Mouse (Mus musculus) heart, adult 2 months (tissue): ENCODE results near the gene Zfp445. TPM values are rescaled to one million over a fixed set of nuclear protein-coding genes. Genes with fewer than 3 reads are reported as not detected.
A peak's percentile ranks its signal among the peaks of the same experiment; 100 is the strongest.

Source experiments
- DNase-seq, 2 experiments: peaks; one replicate each; pipeline ENCODE4 v3.0.0; 2021
- H3K27ac ChIP-seq: fragments of 200-600 bp; 2 replicates; pipeline ENCODE4 v1.8.1; 2022
- H3K27me3 ChIP-seq: fragments of 200-500 bp; 2 replicates; pipeline ENCODE4 v1.6.1; 2012; ENCODE audit warnings: mild to moderate bottlenecking, low read length, inconsistent platforms, mixed read lengths; ENCODE audit not compliant: control insufficient read depth, insufficient read depth
- H3K36me3 ChIP-seq: fragments of 200-500 bp; 2 replicates; pipeline ENCODE4 v1.6.1; 2012; ENCODE audit warnings: low read length, inconsistent platforms; ENCODE audit not compliant: control insufficient read depth, insufficient read depth
- H3K4me1 ChIP-seq: fragments of 200-500 bp; 2 replicates; pipeline ENCODE4 v1.6.1; 2011; ENCODE audit warnings: low read length; ENCODE audit not compliant: control insufficient read depth, insufficient read depth
- H3K4me3 ChIP-seq: fragments of 200-600 bp; 2 replicates; pipeline ENCODE4 v1.8.1; 2022
- H3K79me2 ChIP-seq: fragments of 200-500 bp; replicated peaks from 2 replicates; pipeline ENCODE4 v1.6.1; 2012; ENCODE audit warnings: mild to moderate bottlenecking, inconsistent platforms, low read length, moderate library complexity, mixed read lengths; ENCODE audit not compliant: control insufficient read depth, insufficient read depth
- H3K9ac ChIP-seq: fragments of 200-500 bp; 2 replicates; pipeline ENCODE4 v1.6.1; 2012; ENCODE audit warnings: low read depth, mild to moderate bottlenecking, control low read depth, inconsistent platforms, low read length, mixed read lengths
- CTCF ChIP-seq: fragments of 200-600 bp; IDR thresholded peaks from 2 replicates; pipeline ENCODE4 v1.8.1; 2022; ENCODE audit warnings: antibody characterized with exemption, mild to moderate bottlenecking, moderate library complexity
- EP300 ChIP-seq: fragments of 200-500 bp; IDR thresholded peaks from 2 replicates; pipeline ENCODE4 v1.6.1; 2011; ENCODE audit warnings: low read depth, low read length, control low read depth; ENCODE audit not compliant: insufficient read depth
- POLR2A ChIP-seq: fragments of 200-500 bp; IDR thresholded peaks from 2 replicates; pipeline ENCODE4 v1.6.1; 2011; ENCODE audit warnings: mild to moderate bottlenecking, low read depth, low read length, control low read depth; ENCODE audit not compliant: insufficient read depth
- WGBS: fragments of 180-500 bp; shearing (Covaris S2); methylation state at CpG from one replicate; pipeline ENCODE4 v1.1.7; 2018; 5-methylcytosine and 5-hydroxymethylcytosine counted together
- intact Hi-C: fragments of 180-260 bp; cut with DNase I; formaldehyde crosslinking; loops from one replicate; pipeline ENCODE4 v1.15.1; 2025
- polyA plus RNA-seq: library from polyadenylated mRNA; depleted of rRNA; stranded (reverse); fragments of >200 nt; gene quantifications from 2 replicates; pipeline ENCODE4 v1.2.3, GENCODE M21; 2012; rRNA removed
- total RNA-seq, 2 experiments: library from RNA; stranded (reverse); gene quantifications; 2 replicates each; pipeline ENCODE4 v1.2.3; 2021

The Zfp445 gene
- total and polyA plus RNA-seq, 3 experiments, result 31.1 to 100 (median 64.6) TPM

DNA sequence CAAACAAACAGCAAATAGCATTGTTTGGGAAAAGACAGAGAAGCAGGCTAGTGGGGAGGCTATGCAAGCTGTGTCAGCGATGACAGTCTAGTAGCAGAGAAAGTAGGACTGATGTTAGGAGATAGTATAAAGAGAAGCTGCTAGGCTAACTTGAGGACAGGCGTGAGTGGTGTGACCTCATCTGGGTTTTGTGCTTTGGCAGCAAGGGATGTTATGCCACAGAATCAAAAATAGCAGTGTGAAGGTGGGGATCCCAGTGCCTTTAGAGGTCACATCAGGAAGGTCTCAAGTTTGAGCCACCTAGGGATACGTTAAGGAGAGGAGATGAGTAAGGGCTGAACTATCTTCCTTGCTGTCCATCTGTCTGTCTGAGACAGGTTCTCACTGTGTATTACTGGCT, 55.6 kb downstream of the Zfp445 start:
- Histone ChIP-seq H3K27me3 (no peaks in the 10 kb centered on the region), H3K79me2 (no peaks in the 10 kb centered on the region), H3K4me1 (peaks cover 4% of the 10 kb centered on the region), H3K4me3 (no peak overlapping the region), H3K36me3 (peaks cover 30% of the 10 kb centered on the region), H3K9ac (no peak overlapping the region), H3K27ac (peak overlapping the region; percentile 67)
- 42% methylated on average over 3 of the region's 3 CpGs for WGBS
- peak; percentile 88 for TF ChIP-seq EP300
- no peak for TF ChIP-seq CTCF
- DNase-seq, result peak in 1 of 2 experiments; percentile 59
- intact Hi-C loops, result no loop called here

DNA sequence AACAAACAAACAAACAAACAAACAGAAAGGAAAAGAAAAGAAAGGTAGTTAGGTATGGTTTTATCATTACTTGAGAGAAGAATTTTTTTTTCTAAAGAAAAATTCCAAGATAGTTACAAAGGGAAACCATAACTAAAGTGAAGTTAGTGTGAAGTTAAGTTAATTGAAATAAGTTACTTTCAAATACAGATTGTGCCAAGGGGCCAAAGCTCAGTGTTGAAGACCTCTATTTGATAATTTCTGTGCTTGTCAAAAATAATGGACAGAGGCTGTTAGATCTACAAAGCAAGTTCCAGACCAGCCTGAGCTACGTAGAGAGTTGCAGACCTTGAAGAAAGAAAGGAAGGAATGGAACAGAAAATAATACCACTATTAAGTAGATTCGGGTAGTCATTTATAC, 58.6 kb downstream of the Zfp445 start:
- intact Hi-C loops, result loop anchor here (5.0 kb wide), 1 partner anchor 45 kb away; no protein-coding TSS in a partner anchor
- TF ChIP-seq POLR2A, result no peak
- no peak for TF ChIP-seq EP300
- no peak for TF ChIP-seq CTCF
- no peaks in the 10 kb centered on the region for H3K27me3 ChIP-seq
- peaks cover 26% of the 10 kb centered on the region for H3K36me3 ChIP-seq
- no peak overlapping the region for H3K4me3 ChIP-seq
- H3K9ac ChIP-seq, result no peak overlapping the region
- no peak overlapping the region for H3K27ac ChIP-seq
- no peak for DNase-seq
- H3K4me1 ChIP-seq, result peaks cover 6% of the 10 kb centered on the region
- 91% methylated on average over 2 of the region's 2 CpGs for WGBS
- H3K79me2 ChIP-seq, result no peaks in the 10 kb centered on the region

DNA sequence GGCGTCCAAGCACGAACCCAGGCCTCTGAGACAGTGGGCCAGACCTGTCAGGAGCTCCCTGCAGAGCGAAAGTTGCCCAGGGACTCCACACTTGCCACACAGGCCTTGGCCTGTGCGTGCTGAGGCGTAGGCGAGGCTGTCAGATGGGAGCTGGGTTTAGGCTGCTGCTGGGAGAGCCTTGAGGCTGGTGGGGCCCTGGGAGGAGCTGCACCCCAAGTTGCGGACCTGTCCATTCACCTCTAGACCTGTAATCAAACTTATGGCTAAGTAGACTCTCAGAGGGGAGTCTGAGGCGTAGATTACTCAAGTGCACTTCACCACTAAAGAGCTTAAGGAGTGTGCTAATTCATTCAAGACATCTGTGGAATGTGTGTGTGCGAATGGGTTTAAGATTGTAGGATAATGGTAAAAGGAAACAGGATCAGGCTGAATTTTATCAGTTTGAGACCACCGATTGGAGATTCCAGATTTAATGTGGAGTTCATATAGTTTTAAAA, 59.9 kb downstream of the Zfp445 start:
- no peaks in the 10 kb centered on the region for H3K27me3 ChIP-seq
- no peak for TF ChIP-seq EP300
- TF ChIP-seq POLR2A, result peak; percentile 30
- WGBS, result 9% methylated on average over 10 of the region's 10 CpGs
- peak overlapping the region; percentile 95 for H3K27ac ChIP-seq
- intact Hi-C loops, result loop anchor here (1.0 to 5.0 kb wide), 2 partner anchors 46 to 215 kb away; partner anchors contain the start of gene Tmem42
- H3K36me3 ChIP-seq, result peaks cover 26% of the 10 kb centered on the region
- H3K4me1 ChIP-seq, result peaks cover 6% of the 10 kb centered on the region
- no peaks in the 10 kb centered on the region for H3K79me2 ChIP-seq
- H3K4me3 ChIP-seq, result peak overlapping the region; percentile 82
- no peak for DNase-seq
- peak overlapping the region; percentile 82 for H3K9ac ChIP-seq

DNA sequence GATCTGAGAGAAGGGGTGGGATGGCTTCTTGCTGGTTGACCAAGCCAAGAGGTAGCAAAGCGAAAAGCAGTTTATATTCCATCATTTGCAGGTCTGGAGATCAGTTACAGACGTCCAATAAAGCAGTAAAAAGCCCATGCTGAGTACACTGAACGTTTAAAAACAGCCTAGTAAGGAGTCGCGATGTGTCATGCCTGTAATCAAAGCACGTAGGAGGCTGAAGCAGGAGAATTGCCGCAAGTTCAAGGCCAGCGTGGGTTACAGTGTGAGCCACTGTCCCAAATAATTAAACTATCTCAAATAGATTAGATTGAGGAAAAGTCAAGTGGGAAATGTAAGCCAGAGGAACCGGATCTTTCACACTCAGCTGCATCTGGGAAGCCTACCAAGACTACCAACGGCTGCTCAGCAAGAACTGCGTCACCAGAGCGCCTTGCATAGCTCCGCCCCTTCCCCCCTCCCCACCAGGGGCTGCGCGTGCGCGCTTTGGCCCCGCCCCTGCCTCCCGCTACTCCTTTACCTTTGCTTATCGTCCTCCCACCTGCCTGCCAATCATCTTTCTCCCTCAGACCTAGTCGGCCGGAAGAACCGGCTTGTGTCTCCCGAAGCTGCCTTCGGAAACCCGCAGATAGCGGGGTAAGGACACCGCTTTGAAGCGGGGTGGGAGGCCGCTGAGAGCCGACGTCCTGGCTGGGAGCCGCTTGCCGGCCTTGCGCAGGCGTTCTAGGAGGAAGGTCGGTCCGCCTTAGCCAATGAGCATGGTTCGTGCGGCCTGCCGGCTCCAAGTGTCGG, 60.6 kb downstream of the Zfp445 start, which contains the start of gene Tcaim:
TSS of gene Tcaim (plus strand) at position 487 of the 792 bp plus-strand sequence.
- Histone ChIP-seq H3K4me3 (peak within 1 kb of the TSS; percentile 82), H3K4me1 (peaks cover 6% of the 10 kb centered on the region), H3K9ac (peak within 1 kb of the TSS; percentile 82), H3K27me3 (no peaks in the 10 kb centered on the region), H3K36me3 (peaks cover 21% of the 10 kb centered on the region), H3K79me2 (no peaks in the 10 kb centered on the region), H3K27ac (peak within 1 kb of the TSS; percentile 95)
- peak; percentile 92 to 94 for DNase-seq
- TF ChIP-seq CTCF (no peak), POLR2A (peak; percentile 82), EP300 (peak; percentile 36; the same call in 1 of the 2 replicates)
- intact Hi-C loops, result loop anchor here (1.0 to 5.0 kb wide), 2 partner anchors 47 to 216 kb away; partner anchors contain the start of gene Tmem42
- WGBS, result 3% methylated on average over 42 of the region's 42 CpGs

Other genes with a start within 250 kb of the Zfp445 start
- gene Topaz1, start 118.7 kb downstream of the Zfp445 start, total RNA-seq, result not detected
- not detected in 2 replicates for gene Topaz1, start 118.7 kb downstream of the Zfp445 start, polyA plus RNA-seq
- gene Tcaim, start 60.5 kb downstream of the Zfp445 start, total RNA-seq, result 10 to 100 TPM; 46.9 to 56.5 TPM
- gene Tcaim, start 60.5 kb downstream of the Zfp445 start, polyA plus RNA-seq, result 20.4 and 33.4 TPM in 2 replicates
- gene Gm35549, start 22.0 kb downstream of the Zfp445 start, total RNA-seq, result not detected
- gene Gm35549, start 22.0 kb downstream of the Zfp445 start, polyA plus RNA-seq, result not detected in 2 replicates
- gene Zkscan7, start 19.7 kb upstream of the Zfp445 start, total RNA-seq, result 1 to 10 TPM; 4.7 to 5.9 TPM
- 2.6 and 4.1 TPM in 2 replicates for gene Zkscan7, start 19.7 kb upstream of the Zfp445 start, polyA plus RNA-seq
- gene Zfp105, start 57.1 kb upstream of the Zfp445 start, total RNA-seq, result 1 to 10 TPM; 1.7 to 2.1 TPM
- gene Zfp105, start 57.1 kb upstream of the Zfp445 start, polyA plus RNA-seq, result 0.86 and 0.91 TPM in 2 replicates
- 10 to 100 TPM; 16.1 to 18.9 TPM for gene 1110059G10Rik, start 85.0 kb upstream of the Zfp445 start, total RNA-seq
- gene 1110059G10Rik, start 85.0 kb upstream of the Zfp445 start, polyA plus RNA-seq, result 3.0 and 5.3 TPM in 2 replicates
- under 1 TPM; 0.13 to 0.34 TPM for gene Kif15, start 85.0 kb upstream of the Zfp445 start, total RNA-seq
- gene Kif15, start 85.0 kb upstream of the Zfp445 start, polyA plus RNA-seq, result 0.21 and 1.3 TPM in 2 replicates
- 10 to 100 TPM; 12.2 to 12.9 TPM for gene Tmem42, start 155.3 kb upstream of the Zfp445 start, total RNA-seq
- 15.3 and 22.5 TPM in 2 replicates for gene Tmem42, start 155.3 kb upstream of the Zfp445 start, polyA plus RNA-seq
- gene Tgm4, start 168.7 kb upstream of the Zfp445 start, total RNA-seq, result not detected
- gene Tgm4, start 168.7 kb upstream of the Zfp445 start, polyA plus RNA-seq, result 0.23 TPM in 1 of 2 replicates, not detected in the other
- gene Zdhhc3, start 247.2 kb upstream of the Zfp445 start, total RNA-seq, result 10 to 100 TPM; 36.7 to 42.8 TPM
- gene Zdhhc3, start 247.2 kb upstream of the Zfp445 start, polyA plus RNA-seq, result 57.8 and 66.2 TPM in 2 replicates
- 10 to 100 TPM; 26.7 to 27.9 TPM for gene Exosc7, start 247.2 kb upstream of the Zfp445 start, total RNA-seq
- gene Exosc7, start 247.2 kb upstream of the Zfp445 start, polyA plus RNA-seq, result 19.8 and 34.5 TPM in 2 replicates